ENCODE assay signal across 9 mouse cellular contexts in the genomic region with DNA sequence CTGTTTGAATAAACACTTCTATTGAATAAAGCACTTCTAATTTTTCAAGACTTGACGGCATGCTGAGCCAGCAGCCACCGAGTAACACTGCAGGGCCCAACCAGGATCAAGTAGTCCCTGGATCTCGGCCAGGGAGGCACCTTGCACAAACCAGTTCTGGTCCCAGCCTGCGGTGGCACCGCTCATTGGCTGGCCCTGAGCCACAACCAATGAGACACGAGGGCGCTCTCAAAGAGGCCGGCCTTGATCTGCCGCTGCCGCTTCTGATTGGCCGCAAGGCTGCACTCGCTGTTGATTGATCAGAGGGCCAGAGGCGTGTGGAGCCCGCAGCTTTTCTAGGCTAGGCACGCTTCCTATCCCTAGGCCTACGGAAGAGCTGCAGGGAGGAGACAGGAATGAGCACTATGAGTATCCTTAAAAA. TPM values are rescaled to one million over a fixed set of nuclear protein-coding genes. Genes with fewer than 3 reads are reported as not detected.
DNase-seq lines count a peak whose midpoint lies in the region; ATAC-seq lines count a peak whose summit lies in the region.
"Had no signal": no experiment of that assay in that cellular context is flagged by ENCODE, and none has a peak within 500 bp of the region (broad histone marks: within the 10 kb centered on the region; RNA-seq: fewer than 3 reads in every experiment).

No protein-coding gene starts in this region.

- H3K9ac ChIP-seq in intestine, embryonic 16.5 days (ENCODE audit: low read depth, low read length), result no peak overlapping the region

- peak overlapping the region; percentile 25; the same call in 1 of the 2 replicates for H3K4me3 ChIP-seq in embryonic facial prominence, embryonic 10.5 days
- no peak overlapping the region; the same call in 1 of the 2 replicates for H3K4me3 ChIP-seq in intestine, embryonic 16.5 days (ENCODE audit: low read length)
- H3K4me3 ChIP-seq: myocyte had no signal

- peak; percentile 91 for ATAC-seq in intestine, embryonic 16.5 days
- peak; percentile 99 for ATAC-seq in megakaryocyte-erythroid progenitor cell, adult 5-6 weeks (replicated peaks; ENCODE audit: low FRiP score, low TSS enrichment, poor library complexity, severe bottlenecking)

- H3K4me1 ChIP-seq in embryonic facial prominence, embryonic 10.5 days, result peaks cover 18% of the 10 kb centered on the region
- peaks cover 19% of the 10 kb centered on the region for H3K4me1 ChIP-seq in intestine, embryonic 16.5 days (ENCODE audit: control insufficient read depth, insufficient read depth, low read length)

- no peaks in the 10 kb centered on the region for H3K36me3 ChIP-seq in embryonic facial prominence, embryonic 10.5 days (replicated peaks)
- H3K36me3 ChIP-seq in intestine, embryonic 16.5 days (ENCODE audit: control insufficient read depth, insufficient read depth, low read length), result no peaks in the 10 kb centered on the region

- no peaks in the 10 kb centered on the region for H3K9me3 ChIP-seq in embryonic facial prominence, embryonic 10.5 days
- H3K9me3 ChIP-seq in intestine, embryonic 16.5 days (ENCODE audit: control insufficient read depth, low read length), result no peaks in the 10 kb centered on the region; the same call in 1 of the 2 replicates

- peak overlapping the region; percentile 31; the same call in 1 of the 2 replicates for H3K4me2 ChIP-seq in intestine, embryonic 16.5 days (ENCODE audit: low read depth, low read length)

- H3K27ac ChIP-seq in embryonic facial prominence, embryonic 10.5 days (replicated peaks), result no peak overlapping the region
- H3K27ac ChIP-seq in intestine, embryonic 16.5 days (ENCODE audit: low read length), result peak overlapping the region; percentile 46; the same call in 1 of the 2 replicates

- no peaks in the 10 kb centered on the region for H3K27me3 ChIP-seq in embryonic facial prominence, embryonic 10.5 days (replicated peaks; ENCODE audit: low read depth, poor library complexity, severe bottlenecking)
- no peaks in the 10 kb centered on the region for H3K27me3 ChIP-seq in intestine, embryonic 16.5 days (replicated peaks; ENCODE audit: control insufficient read depth, insufficient read depth, low read length)

- DNase-seq in adrenal gland, adult 8-10 months, result peak; percentile 92
- DNase-seq in embryonic facial prominence, embryonic 10.5 days (ENCODE audit: low spot score), result peak; percentile 85
- DNase-seq in gonadal fat pad, adult 2 months (ENCODE audit: low read depth), result peak; percentile 68
- DNase-seq in left cerebral cortex, postnatal 14 days (ENCODE audit: low spot score in 2 of 2), result peak; percentile 92 to 95
- peak; percentile 88 for DNase-seq in right cerebral cortex, postnatal 25 days
- peak; percentile 79 to 92 for DNase-seq in urinary bladder, postnatal 36 days (ENCODE audit: low spot score in 2 of 2)

- intact Hi-C loops in left cerebral cortex, postnatal 14 days (cut with DNase I), result no loop called here

- WGBS in embryonic facial prominence, embryonic 10.5 days, result 2% methylated on average over 16 of the region's 16 CpGs
- WGBS in intestine, embryonic 16.5 days, result 2% methylated on average over 16 of the region's 16 CpGs

RNA-seq across cellular contexts. Expression of gene Zbtb32, which starts 1.2 kb away (rescaled TPM):
- total RNA-seq in adrenal gland, adult 8-10 months (2022), result 1 to 10 TPM in 1 of 4 experiments, under 1 TPM in 1, not detected in 2; 0.73 to 1.8 TPM
- 0.41 TPM in 1 of 2 replicates, not detected in the other for polyA plus RNA-seq in embryonic facial prominence, embryonic 10.5 days (2016; fragmentation: Nextera tagmentation; extraction: Ambion mirVana)
- polyA plus RNA-seq in gonadal fat pad, adult 2 months (2012; rRNA removed), result 1.8 and 2.1 TPM in 2 replicates
- polyA plus RNA-seq in intestine, embryonic 16.5 days (2015; fragmentation: Nextera tagmentation; extraction: Ambion mirVana), result 1.2 and 1.9 TPM in 2 replicates
- not detected for total RNA-seq in left cerebral cortex, postnatal 14 days (2021)
- total RNA-seq in megakaryocyte-erythroid progenitor cell, adult 5-6 weeks (2014; fragmentation: Nextera tagmentation), result not detected in 2 replicates
- not detected in 2 replicates for total RNA-seq in megakaryocyte-erythroid progenitor cell, adult 5-6 weeks (2017)

RNA-seq across cellular contexts. Expression of gene Kmt2b, which starts 11.4 kb away (rescaled TPM):
- total RNA-seq in adrenal gland, adult 8-10 months (2022), result 10 to 100 TPM; 36.8 to 65.3 (median 57.0) TPM
- polyA plus RNA-seq in embryonic facial prominence, embryonic 10.5 days (2016; fragmentation: Nextera tagmentation; extraction: Ambion mirVana), result 8.9 and 10.2 TPM in 2 replicates
- polyA plus RNA-seq in gonadal fat pad, adult 2 months (2012; rRNA removed), result 37.4 and 45.6 TPM in 2 replicates
- polyA plus RNA-seq in intestine, embryonic 16.5 days (2015; fragmentation: Nextera tagmentation; extraction: Ambion mirVana), result 6.8 and 7.1 TPM in 2 replicates
- total RNA-seq in left cerebral cortex, postnatal 14 days (2021), result 10 to 100 TPM; 48.5 to 49.0 TPM
- 105 and 115 TPM in 2 replicates for total RNA-seq in megakaryocyte-erythroid progenitor cell, adult 5-6 weeks (2014; fragmentation: Nextera tagmentation)
- total RNA-seq in megakaryocyte-erythroid progenitor cell, adult 5-6 weeks (2017), result 17.0 and 17.3 TPM in 2 replicates

RNA-seq across cellular contexts. Expression of gene Upk1a, which starts 12.7 kb away (rescaled TPM):
- under 1 TPM in 3 of 4 experiments, not detected in 1; 0.27 to 0.34 (median 0.31) TPM for total RNA-seq in adrenal gland, adult 8-10 months (2022)
- 0.54 and 1.0 TPM in 2 replicates for polyA plus RNA-seq in embryonic facial prominence, embryonic 10.5 days (2016; fragmentation: Nextera tagmentation; extraction: Ambion mirVana)
- polyA plus RNA-seq in gonadal fat pad, adult 2 months (2012; rRNA removed), result 128 and 176 TPM in 2 replicates
- polyA plus RNA-seq in intestine, embryonic 16.5 days (2015; fragmentation: Nextera tagmentation; extraction: Ambion mirVana), result 5.9 and 7.3 TPM in 2 replicates
- under 1 TPM; 0.32 to 0.48 TPM for total RNA-seq in left cerebral cortex, postnatal 14 days (2021)
- 0.83 TPM in 1 of 2 replicates, not detected in the other for total RNA-seq in megakaryocyte-erythroid progenitor cell, adult 5-6 weeks (2014; fragmentation: Nextera tagmentation)
- 0.99 TPM in 1 of 2 replicates, not detected in the other for total RNA-seq in megakaryocyte-erythroid progenitor cell, adult 5-6 weeks (2017)

RNA-seq across cellular contexts. Expression of gene Cox6b1, which starts 26.0 kb away (rescaled TPM):
- total RNA-seq in adrenal gland, adult 8-10 months (2022), result 1,000 to 10,000 TPM in 2 of 4 experiments, 100 to 1,000 TPM in 2; 538 to 1,102 (median 895) TPM
- polyA plus RNA-seq in embryonic facial prominence, embryonic 10.5 days (2016; fragmentation: Nextera tagmentation; extraction: Ambion mirVana), result 776 and 799 TPM in 2 replicates
- polyA plus RNA-seq in gonadal fat pad, adult 2 months (2012; rRNA removed), result 518 and 792 TPM in 2 replicates
- polyA plus RNA-seq in intestine, embryonic 16.5 days (2015; fragmentation: Nextera tagmentation; extraction: Ambion mirVana), result 1,335 and 1,344 TPM in 2 replicates
- total RNA-seq in left cerebral cortex, postnatal 14 days (2021), result 100 to 1,000 TPM; 783 to 807 TPM
- total RNA-seq in megakaryocyte-erythroid progenitor cell, adult 5-6 weeks (2014; fragmentation: Nextera tagmentation), result 569 and 755 TPM in 2 replicates
- 427 and 665 TPM in 2 replicates for total RNA-seq in megakaryocyte-erythroid progenitor cell, adult 5-6 weeks (2017)

RNA-seq across cellular contexts. Expression of gene Igflr1, which starts 34.7 kb away (rescaled TPM):
- total RNA-seq in adrenal gland, adult 8-10 months (2022), result 1 to 10 TPM; 2.1 to 7.9 (median 3.6) TPM
- polyA plus RNA-seq in embryonic facial prominence, embryonic 10.5 days (2016; fragmentation: Nextera tagmentation; extraction: Ambion mirVana), result 2.8 and 4.6 TPM in 2 replicates
- polyA plus RNA-seq in gonadal fat pad, adult 2 months (2012; rRNA removed), result 4.0 and 5.0 TPM in 2 replicates
- 3.7 and 5.4 TPM in 2 replicates for polyA plus RNA-seq in intestine, embryonic 16.5 days (2015; fragmentation: Nextera tagmentation; extraction: Ambion mirVana)
- 1 to 10 TPM; 1.1 to 1.6 TPM for total RNA-seq in left cerebral cortex, postnatal 14 days (2021)
- total RNA-seq in megakaryocyte-erythroid progenitor cell, adult 5-6 weeks (2014; fragmentation: Nextera tagmentation), result 3.7 and 11.3 TPM in 2 replicates
- total RNA-seq in megakaryocyte-erythroid progenitor cell, adult 5-6 weeks (2017), result not detected in 2 replicates
